Mouse (Mus musculus) ES-E14 (cell line): ENCODE data around the gene Pnmt.

ENCODE experiments used
- CHD2 ChIP-seq: IDR thresholded peaks from 2 replicates; pipeline ENCODE4 v1.6.1; 2014; ENCODE audit warnings: mild to moderate bottlenecking, low read depth, low read length, inconsistent platforms
- ZNF384 ChIP-seq: IDR thresholded peaks from 2 replicates; pipeline ENCODE4 v1.6.1; 2012; ENCODE audit warnings: low read depth, low read length, inconsistent platforms

- TF ChIP-seq CHD2 (no peak), ZNF384 (no peak)
These were observed 25.3 kb upstream of the Pnmt start for GRCm38 (mm10) chr11:98360866-98361521.
